Mouse (Mus musculus) cerebellum, adult 18-20 months (tissue): ENCODE results near the gene Lrp5.
A peak's percentile ranks its signal among the peaks of the same experiment; 100 is the strongest.

Experiments
- DNase-seq, 2 experiments: peaks; one replicate each; pipeline ENCODE4 v3.0.0; 2021

The Lrp5 gene

GRCm38 (mm10) chr19:3686215-3686894, at the start of gene Lrp5:
Gene Lrp5 (minus strand): TSS chr19:3686564.
- DNase-seq: no peak

GRCm38 (mm10) chr19:3736001-3736400, 49.6 kb upstream of the Lrp5 start:
- no peak for DNase-seq

GRCm38 (mm10) chr19:3730781-3731646, 44.6 kb upstream of the Lrp5 start:
- DNase-seq: no peak

GRCm38 (mm10) chr19:3728901-3729300, 42.5 kb upstream of the Lrp5 start:
- no peak for DNase-seq

- DNase-seq: peak; percentile 75 to 80
Measured at GRCm38 (mm10) chr19:3724779-3725178, 38.4 kb upstream of the Lrp5 start.

GRCm38 (mm10) chr19:3723904-3724303, 37.5 kb upstream of the Lrp5 start:
- DNase-seq: no peak

- no peak for DNase-seq
Measured at GRCm38 (mm10) chr19:3723170-3723569, 36.8 kb upstream of the Lrp5 start.

GRCm38 (mm10) chr19:3719362-3719891, 33.1 kb upstream of the Lrp5 start:
- DNase-seq: peak; percentile 66 to 80

GRCm38 (mm10) chr19:3718481-3719361, 32.4 kb upstream of the Lrp5 start:
- peak; percentile 69 to 70 for DNase-seq

GRCm38 (mm10) chr19:3714381-3714780, 28.0 kb upstream of the Lrp5 start:
- DNase-seq: no peak

GRCm38 (mm10) chr19:3710436-3710835, 24.1 kb upstream of the Lrp5 start:
- DNase-seq: no peak

- DNase-seq: no peak
Measured at GRCm38 (mm10) chr19:3709013-3709787, 22.8 kb upstream of the Lrp5 start.

GRCm38 (mm10) chr19:3708078-3709012, 22.0 kb upstream of the Lrp5 start, which contains the start of gene 1810055G02Rik:
Gene 1810055G02Rik (plus strand): TSS chr19:3708293.
- DNase-seq: peak; percentile 99

- DNase-seq: no peak
Measured at GRCm38 (mm10) chr19:3707553-3707952, 21.2 kb upstream of the Lrp5 start.

GRCm38 (mm10) chr19:3706258-3706657, 19.9 kb upstream of the Lrp5 start:
- no peak for DNase-seq

- no peak for DNase-seq
Measured at GRCm38 (mm10) chr19:3702460-3702859, 16.1 kb upstream of the Lrp5 start.

GRCm38 (mm10) chr19:3699508-3700438, 13.4 kb upstream of the Lrp5 start:
- DNase-seq: peak; percentile 75 to 85

GRCm38 (mm10) chr19:3698035-3698434, 11.7 kb upstream of the Lrp5 start:
- DNase-seq: no peak

- DNase-seq: no peak
Measured at GRCm38 (mm10) chr19:3695976-3696375, 9.6 kb upstream of the Lrp5 start.

- no peak for DNase-seq
Measured at GRCm38 (mm10) chr19:3695471-3695870, 9.1 kb upstream of the Lrp5 start.
